Mouse (Mus musculus): ENCODE results near the gene Plce1.

Gene Plce1

DNA sequence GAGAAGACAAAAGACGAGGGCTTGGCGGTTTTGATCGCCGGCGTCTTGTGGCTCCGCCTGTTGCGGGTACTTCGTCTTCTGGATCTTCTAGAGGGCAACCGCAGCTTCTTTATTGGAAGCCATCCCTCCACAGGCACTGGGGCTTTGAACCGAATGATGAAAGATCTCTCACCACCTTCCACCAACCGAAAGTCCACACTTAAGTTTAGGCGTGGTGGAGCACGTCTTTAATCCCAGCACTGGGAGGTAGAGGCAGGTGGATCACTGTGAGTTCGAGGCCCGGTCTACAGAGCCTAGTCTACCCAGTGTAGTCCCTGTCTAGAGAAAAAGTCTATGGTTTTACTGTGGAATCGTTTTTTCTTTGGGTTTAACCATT is 338.5 kb downstream of the Plce1 start:
- no peak for DNase-seq (ENCODE audit: low spot score in 2 of 2)

DNA sequence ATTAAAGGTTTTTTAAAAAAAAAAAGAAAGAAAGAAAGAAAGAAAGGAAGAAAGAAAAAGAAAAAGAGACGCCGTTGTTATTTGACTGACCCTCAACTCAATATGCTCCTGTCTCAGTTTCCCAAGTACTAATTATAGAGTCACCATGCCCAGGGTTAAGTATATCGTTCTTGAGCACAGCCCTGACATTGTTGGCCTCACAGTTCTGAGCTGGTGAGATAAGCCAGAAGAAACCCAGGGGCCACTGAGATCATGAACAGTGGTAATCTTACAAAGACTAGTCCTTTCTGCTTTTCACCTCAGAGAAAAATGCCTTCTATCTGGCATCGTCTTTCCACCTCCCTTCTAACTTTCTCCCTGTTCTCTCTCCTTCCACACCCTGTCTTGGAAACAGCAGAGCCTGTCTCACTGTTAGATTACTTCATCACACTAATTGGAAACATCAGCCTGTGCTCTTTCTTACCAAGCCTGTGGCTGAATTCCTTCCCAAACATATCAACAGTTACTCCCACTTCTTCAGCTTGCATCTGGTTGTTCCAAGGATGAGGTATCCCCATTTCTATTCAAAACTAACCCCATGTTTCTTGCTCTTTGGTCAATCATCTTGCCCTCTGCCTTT is 339.4 kb downstream of the Plce1 start:
- no peak for DNase-seq (ENCODE audit: low spot score in 2 of 2)

GRCm38 (mm10) chr19:38833224-38833623 is 352.3 kb downstream of the Plce1 start:
- DNase-seq (ENCODE audit: low spot score in 2 of 2), result no peak
